Mouse (Mus musculus) small intestine, adult 2 months (tissue): ENCODE results near the gene Lsm14b.

ENCODE experiments used
- CTCF ChIP-seq: fragments of 200-500 bp; IDR thresholded peaks from 2 replicates; pipeline ENCODE4 v1.5.1; 2012; ENCODE audit warnings: low read depth, mild to moderate bottlenecking, control low read depth, inconsistent platforms, low read length, moderate library complexity, mixed read lengths; ENCODE audit not compliant: insufficient replicate concordance, insufficient read length; ENCODE audit errors: extremely low read depth
- POLR2A ChIP-seq: fragments of 200-500 bp; IDR thresholded peaks from 2 replicates; pipeline ENCODE4 v1.6.1; 2012; ENCODE audit warnings: low read depth, mild to moderate bottlenecking, control low read depth, inconsistent platforms, low read length, moderate library complexity

GRCm38 (mm10) chr2:180033956-180034355 lies 9.2 kb downstream of the Lsm14b start:
- no peak for TF ChIP-seq CTCF
- no peak for TF ChIP-seq POLR2A
